Mouse (Mus musculus): Measurements from ENCODE around the gene Gm20388. TPM values are rescaled to one million over a fixed set of nuclear protein-coding genes. Genes with fewer than 3 reads are reported as not detected.

Gene Gm20388
- polyA plus RNA-seq, 1 experiment from 2014 or later: 4.4 TPM

DNA sequence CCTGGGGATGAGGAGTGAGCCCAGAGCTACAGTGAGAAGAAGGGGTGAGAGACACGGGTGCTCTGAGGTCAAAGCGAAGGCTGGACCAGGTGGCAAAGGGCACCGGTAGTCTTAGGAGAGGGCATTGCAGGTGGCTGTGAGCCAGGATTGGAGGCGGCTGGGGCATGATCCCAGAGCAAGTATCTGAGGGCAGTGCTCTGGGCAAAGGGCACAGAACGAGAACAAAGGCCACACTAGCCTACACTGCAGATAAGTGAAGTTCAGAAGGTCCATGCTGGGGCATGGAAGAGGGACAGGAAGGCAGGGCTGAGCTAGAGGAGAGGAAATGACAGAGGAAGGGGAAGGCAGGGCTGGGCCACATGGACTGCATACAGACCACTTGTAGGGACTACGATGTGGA, 531.0 kb downstream of the Gm20388 start:
- 84% methylated on average over 6 of the region's 6 CpGs for WGBS
- no peaks in the 10 kb centered on the region for H3K9me3 ChIP-seq
- H3K4me1 ChIP-seq (replicated peaks): peaks cover 67% of the 10 kb centered on the region
- H3K27ac ChIP-seq: no peak overlapping the region
- H3K4me2 ChIP-seq (replicated peaks): no peak overlapping the region
- H3K27me3 ChIP-seq: peaks cover 11% of the 10 kb centered on the region; the same call in 1 of the 2 replicates
- no peaks in the 10 kb centered on the region for H3K36me3 ChIP-seq
- H3K9ac ChIP-seq (replicated peaks): 0 out of 2 replicates have a peak overlapping the region, but pooled peaks have one; percentile 16
- no peak overlapping the region for H3K4me3 ChIP-seq (replicated peaks)
- ATAC-seq: no peak

DNA sequence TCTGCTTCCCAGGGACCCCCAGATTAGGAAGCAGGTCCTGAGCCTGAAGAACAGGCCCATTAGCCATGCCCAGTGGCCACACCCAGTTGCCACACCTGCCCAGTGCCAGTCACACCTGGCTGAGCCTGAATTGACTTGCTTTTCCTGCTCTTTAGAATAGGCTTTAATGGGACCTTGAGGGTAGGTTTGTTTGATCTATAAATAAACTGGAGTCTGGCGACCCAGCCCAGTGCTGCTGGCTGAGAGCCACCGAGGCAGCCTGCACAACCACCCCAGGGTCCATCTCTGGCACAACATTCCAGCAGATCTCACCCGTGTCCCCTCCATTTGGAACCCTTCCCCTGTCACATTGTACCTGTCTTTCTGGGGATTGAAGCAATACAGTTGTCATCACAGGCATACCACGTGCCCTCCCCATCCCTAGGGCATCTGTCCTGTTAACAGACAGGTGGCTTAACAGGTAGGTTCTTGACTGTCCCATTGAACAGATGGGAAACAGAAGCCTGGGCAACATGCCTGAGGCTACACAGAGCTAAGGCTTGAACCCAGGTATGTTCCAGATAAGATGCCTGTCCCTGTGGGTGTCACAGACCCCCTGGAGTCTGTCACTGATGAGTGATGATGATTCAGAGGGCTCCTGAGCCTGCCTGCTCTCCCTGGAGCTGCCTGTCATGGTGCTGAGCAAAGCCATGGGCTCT, 531.8 kb downstream of the Gm20388 start:
- peaks cover 9% of the 10 kb centered on the region; the same call in 1 of the 2 replicates for H3K27me3 ChIP-seq
- WGBS: 60% methylated on average over 4 of the region's 4 CpGs

DNA sequence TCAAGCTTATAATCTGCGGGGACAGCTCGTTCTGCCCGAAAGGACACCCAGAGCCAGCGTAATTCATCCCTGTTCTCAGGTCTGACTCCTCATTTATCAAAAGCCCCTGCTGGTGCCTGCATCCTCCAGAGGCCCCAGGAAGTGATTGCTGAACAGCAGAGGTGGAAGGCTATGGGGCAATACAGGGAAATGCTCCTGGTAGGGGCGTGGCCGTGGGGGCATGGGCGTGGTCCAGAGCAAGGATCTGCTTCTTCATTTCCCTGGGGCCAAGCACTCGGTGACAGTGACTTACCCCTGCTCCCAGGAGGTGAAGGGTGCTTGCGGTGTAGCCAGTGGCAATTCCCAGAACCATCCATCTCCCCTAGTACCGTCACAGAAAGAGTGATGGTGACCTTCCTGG, 534.6 kb downstream of the Gm20388 start:
- Histone ChIP-seq H3K4me3 (replicated peaks) (no peak overlapping the region), H3K4me2 (replicated peaks) (no peak overlapping the region), H3K27ac (no peak overlapping the region), H3K27me3 (peaks cover 9% of the 10 kb centered on the region; the same call in 1 of the 2 replicates), H3K9me3 (no peaks in the 10 kb centered on the region), H3K9ac (replicated peaks) (no peak overlapping the region), H3K36me3 (no peaks in the 10 kb centered on the region), H3K4me1 (replicated peaks) (peaks cover 60% of the 10 kb centered on the region)
- ATAC-seq: no peak
- 63% methylated on average over 10 of the region's 10 CpGs for WGBS

More for the DNA sequence above, 531.8 kb downstream of the Gm20388 start:
- H3K9ac ChIP-seq (replicated peaks): no peak overlapping the region
- no peak for ATAC-seq
- no peak overlapping the region for H3K27ac ChIP-seq
- peaks cover 60% of the 10 kb centered on the region for H3K4me1 ChIP-seq (replicated peaks)
- no peaks in the 10 kb centered on the region for H3K9me3 ChIP-seq
- H3K4me2 ChIP-seq (replicated peaks): no peak overlapping the region
- no peak overlapping the region for H3K4me3 ChIP-seq (replicated peaks)
- no peaks in the 10 kb centered on the region for H3K36me3 ChIP-seq

DNA sequence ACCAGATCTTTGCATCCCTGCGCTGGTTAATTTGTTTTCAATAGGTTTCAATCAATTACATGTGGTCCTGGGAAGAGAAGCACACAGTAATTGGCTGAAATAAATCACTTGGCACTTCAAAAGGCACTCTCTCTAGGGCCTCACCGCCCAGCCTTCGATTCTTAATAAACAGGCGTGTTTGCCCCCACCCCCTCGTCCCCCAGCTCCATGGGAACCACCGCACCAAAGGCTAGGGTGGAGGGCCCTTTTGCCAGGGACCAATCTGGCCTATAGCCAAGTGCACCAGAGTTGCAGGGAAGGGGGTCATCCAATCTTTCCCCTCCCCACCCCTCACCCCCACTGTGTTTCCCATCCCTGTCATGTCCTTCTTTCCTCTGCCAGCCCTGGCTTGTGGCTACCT, 537.5 kb downstream of the Gm20388 start:
- no peak overlapping the region for H3K9ac ChIP-seq (replicated peaks)
- 18% methylated on average over 6 of the region's 6 CpGs for WGBS
- peaks cover 42% of the 10 kb centered on the region for H3K4me1 ChIP-seq (replicated peaks)
- no peaks in the 10 kb centered on the region for H3K9me3 ChIP-seq
- H3K27me3 ChIP-seq: no peaks in the 10 kb centered on the region
- ATAC-seq: peak; percentile 41; the same call in 1 of the 2 replicates
- no peak overlapping the region for H3K4me3 ChIP-seq (replicated peaks)
- H3K36me3 ChIP-seq: no peaks in the 10 kb centered on the region
- no peak overlapping the region for H3K4me2 ChIP-seq (replicated peaks)
- peak overlapping the region; percentile 44 for H3K27ac ChIP-seq

DNA sequence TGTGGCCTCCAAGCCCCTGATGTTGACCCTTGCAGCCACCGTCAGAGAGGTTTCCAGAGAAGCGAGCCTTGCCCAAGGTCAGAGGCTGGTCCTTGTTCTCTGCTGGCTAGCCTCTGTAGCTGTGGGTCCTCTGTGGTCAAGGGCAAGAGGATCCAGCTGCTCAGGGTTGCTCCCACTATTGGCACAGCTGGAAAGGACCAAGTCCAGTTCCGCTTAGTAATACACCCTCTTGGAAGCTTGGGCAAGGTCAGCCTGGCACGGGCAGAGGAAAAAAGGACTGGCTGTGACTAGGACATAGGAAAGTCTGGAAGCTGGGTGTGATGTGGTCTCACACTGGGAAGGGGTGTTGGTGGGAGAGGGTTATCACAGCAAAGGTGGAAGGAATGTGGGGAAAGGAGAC, 538.5 kb downstream of the Gm20388 start:
- H3K36me3 ChIP-seq: no peaks in the 10 kb centered on the region
- H3K4me1 ChIP-seq (replicated peaks): peaks cover 48% of the 10 kb centered on the region
- no peak for ATAC-seq

DNA sequence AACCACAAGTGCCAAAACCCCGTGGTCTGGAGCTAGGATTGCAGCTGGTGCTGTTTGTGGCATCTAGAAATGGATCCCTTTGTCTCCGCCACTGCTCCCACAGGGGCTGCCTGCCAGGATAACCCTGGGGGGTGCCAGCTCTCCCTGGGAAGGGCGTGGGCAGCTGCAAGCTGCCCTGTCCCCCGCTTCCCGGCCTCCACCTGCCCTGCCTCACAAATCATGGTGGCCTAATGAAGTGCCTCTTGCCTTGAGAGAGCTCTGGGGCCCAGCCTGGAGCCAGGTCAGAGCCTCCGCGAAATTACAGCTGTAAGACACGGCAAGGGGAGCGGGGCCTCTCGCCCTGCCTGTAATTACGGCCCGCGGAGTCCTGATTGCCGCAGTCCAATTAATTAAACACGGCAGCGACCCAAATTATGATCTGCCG, 539.0 kb downstream of the Gm20388 start:
- H3K36me3 ChIP-seq: no peaks in the 10 kb centered on the region
- no peak overlapping the region for H3K4me3 ChIP-seq (replicated peaks)
- WGBS: 14% methylated on average over 17 of the region's 17 CpGs
- no peaks in the 10 kb centered on the region for H3K9me3 ChIP-seq
- ATAC-seq: 0 out of 2 replicates have a peak, but pooled peaks have one; percentile 32
- peak overlapping the region; percentile 39; the same call in 1 of the 2 replicates for H3K9ac ChIP-seq (replicated peaks)
- no peak overlapping the region for H3K4me2 ChIP-seq (replicated peaks)
- H3K27me3 ChIP-seq: no peaks in the 10 kb centered on the region
- peaks cover 53% of the 10 kb centered on the region for H3K4me1 ChIP-seq (replicated peaks)
- peak overlapping the region; percentile 74 for H3K27ac ChIP-seq

More for the DNA sequence above, 538.5 kb downstream of the Gm20388 start:
- 88% methylated on average over 4 of the region's 4 CpGs for WGBS
- no peak overlapping the region for H3K4me3 ChIP-seq (replicated peaks)
- no peak overlapping the region for H3K4me2 ChIP-seq (replicated peaks)
- peak overlapping the region; percentile 74; the same call in 1 of the 2 replicates for H3K27ac ChIP-seq
- no peaks in the 10 kb centered on the region for H3K9me3 ChIP-seq
- H3K9ac ChIP-seq (replicated peaks): no peak overlapping the region
- H3K27me3 ChIP-seq: no peaks in the 10 kb centered on the region

DNA sequence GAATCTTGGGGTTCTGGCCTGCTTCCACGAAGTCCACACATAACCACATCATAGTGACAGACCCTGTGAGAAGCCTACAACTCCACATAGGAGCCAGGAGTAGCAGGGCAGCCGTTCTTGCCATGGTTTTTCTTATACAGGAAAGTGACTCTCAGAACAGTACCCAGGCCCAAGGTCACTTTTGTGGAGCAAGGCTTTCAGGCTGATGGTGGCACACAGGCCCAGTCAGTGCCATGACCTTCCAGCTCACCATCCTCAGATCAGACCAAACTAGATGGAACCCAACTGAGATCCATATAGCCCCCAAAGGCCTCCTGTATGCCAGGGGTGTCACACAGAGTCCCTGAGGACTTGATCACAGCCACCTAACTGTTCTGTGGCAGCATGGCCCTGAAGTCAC, 541.5 kb downstream of the Gm20388 start:
- peaks cover 70% of the 10 kb centered on the region for H3K4me1 ChIP-seq (replicated peaks)
- no peak overlapping the region for H3K9ac ChIP-seq (replicated peaks)
- no peaks in the 10 kb centered on the region for H3K27me3 ChIP-seq
- H3K4me2 ChIP-seq (replicated peaks): no peak overlapping the region
- H3K27ac ChIP-seq: no peak overlapping the region
- no peaks in the 10 kb centered on the region for H3K36me3 ChIP-seq
- ATAC-seq: no peak
- WGBS: 81% methylated on average over 2 of the region's 2 CpGs
- no peaks in the 10 kb centered on the region for H3K9me3 ChIP-seq
- H3K4me3 ChIP-seq (replicated peaks): no peak overlapping the region

DNA sequence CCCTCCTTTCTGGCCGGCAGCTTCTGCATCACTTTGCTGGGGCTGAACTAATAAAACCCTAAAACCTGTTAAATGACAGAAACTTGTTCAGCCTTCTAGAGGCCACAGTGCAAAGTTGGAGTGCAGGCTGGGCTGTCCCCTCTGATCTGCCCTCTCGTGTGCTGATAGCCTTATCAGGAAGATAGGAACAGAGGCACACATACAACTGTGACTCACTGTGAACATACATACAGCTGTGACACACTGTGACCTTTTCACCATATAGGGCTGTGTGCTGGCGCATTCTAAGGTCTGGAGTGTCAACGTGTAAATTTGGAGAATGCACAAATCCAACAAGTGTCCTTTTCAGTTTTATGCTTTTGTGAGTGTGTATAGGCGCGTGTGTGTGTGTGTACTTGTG, 543.8 kb downstream of the Gm20388 start:
- WGBS: 88% methylated on average over 6 of the region's 6 CpGs

DNA sequence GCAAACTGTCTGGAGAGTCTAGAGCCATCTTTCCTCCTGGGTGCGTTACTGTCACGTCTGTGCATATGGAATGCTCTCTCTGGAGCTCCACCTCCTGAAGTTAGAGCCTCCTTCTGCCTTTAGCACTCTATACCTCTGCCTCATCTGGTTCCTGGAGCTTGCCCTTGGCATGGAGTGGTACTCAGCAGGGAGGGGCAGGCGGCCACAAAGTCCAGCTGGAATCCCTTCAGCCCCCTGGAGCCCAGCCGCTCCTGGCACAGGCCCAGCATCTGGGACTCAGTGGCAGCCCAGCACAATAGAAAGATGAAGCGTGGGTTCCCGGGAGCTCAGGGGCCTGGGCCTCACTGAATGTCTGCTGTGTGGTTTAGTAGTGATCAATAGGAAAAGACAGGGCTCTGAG, 549.7 kb downstream of the Gm20388 start:
- H3K27me3 ChIP-seq: no peaks in the 10 kb centered on the region
- H3K27ac ChIP-seq: peak overlapping the region; percentile 77
- H3K9ac ChIP-seq (replicated peaks): peak overlapping the region; percentile 46; the same call in 1 of the 2 replicates
- no peaks in the 10 kb centered on the region for H3K36me3 ChIP-seq
- peak; percentile 31 for ATAC-seq
- no peak overlapping the region for H3K4me3 ChIP-seq (replicated peaks)
- H3K4me1 ChIP-seq (replicated peaks): peaks cover 79% of the 10 kb centered on the region
- H3K9me3 ChIP-seq: no peaks in the 10 kb centered on the region
- WGBS: 19% methylated on average over 6 of the region's 6 CpGs
- 0 out of 2 replicates have a peak overlapping the region, but pooled peaks have one; percentile 1 for H3K4me2 ChIP-seq (replicated peaks)

More for the DNA sequence above, 543.8 kb downstream of the Gm20388 start:
- Histone ChIP-seq H3K9me3 (no peaks in the 10 kb centered on the region), H3K4me2 (replicated peaks) (no peak overlapping the region), H3K27ac (no peak overlapping the region), H3K27me3 (no peaks in the 10 kb centered on the region), H3K36me3 (no peaks in the 10 kb centered on the region), H3K9ac (replicated peaks) (no peak overlapping the region), H3K4me3 (replicated peaks) (no peak overlapping the region), H3K4me1 (replicated peaks) (peaks cover 66% of the 10 kb centered on the region)
- no peak for ATAC-seq

DNA sequence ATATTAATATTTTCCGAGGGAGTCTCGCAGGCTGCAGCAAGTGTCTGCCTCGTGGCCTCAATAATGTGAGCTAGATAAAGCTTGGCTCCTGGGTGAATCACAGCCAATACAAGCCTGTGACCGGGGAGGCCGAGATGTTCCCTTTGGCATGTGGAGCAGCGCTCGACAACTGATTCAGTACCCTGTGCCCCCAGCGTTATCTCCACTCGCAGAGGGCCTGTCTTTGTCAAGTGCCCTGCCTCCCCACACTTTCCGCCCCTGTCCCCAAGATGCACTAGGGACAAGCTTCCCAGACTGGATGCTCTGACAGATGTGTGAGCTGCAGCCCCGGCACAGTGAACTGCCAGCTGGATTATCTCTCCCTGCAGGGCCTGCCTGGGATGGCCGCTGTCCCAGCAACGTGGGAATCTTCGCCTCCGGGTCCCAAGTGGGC, 551.5 kb downstream of the Gm20388 start:
- whole genome bisulfite sequencing: 17% methylated on average over 15 of the region's 15 CpGs
- Histone ChIP-seq H3K27me3 (peaks cover 4% of the 10 kb centered on the region; the same call in 1 of the 2 replicates), H3K36me3 (no peaks in the 10 kb centered on the region), H3K4me2 (replicated peaks) (no peak overlapping the region), H3K9me3 (no peaks in the 10 kb centered on the region), H3K4me1 (replicated peaks) (peaks cover 80% of the 10 kb centered on the region), H3K9ac (replicated peaks) (peak overlapping the region; percentile 1; the same call in 1 of the 2 replicates), H3K4me3 (replicated peaks) (no peak overlapping the region), H3K27ac (peak overlapping the region; percentile 77)
- ATAC-seq: peak; percentile 38

DNA sequence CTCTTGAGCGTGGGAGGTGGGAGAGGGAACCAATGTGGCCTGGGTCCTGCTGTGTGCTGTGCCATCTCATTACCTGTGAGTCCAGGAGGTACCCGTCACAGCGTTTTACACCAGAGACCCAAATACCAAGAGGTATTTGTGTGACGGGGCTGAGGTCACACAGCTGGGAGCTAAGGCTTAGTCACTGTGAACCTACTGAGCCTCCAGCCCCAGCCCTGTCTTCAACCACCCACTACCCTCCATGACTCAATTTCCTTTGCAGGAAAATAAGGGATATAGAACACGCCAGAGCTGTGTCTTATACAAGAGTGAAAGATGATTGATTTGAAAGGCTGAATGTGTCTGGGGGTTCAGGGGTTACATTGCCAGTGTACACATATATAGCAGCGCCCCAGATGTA, 552.0 kb downstream of the Gm20388 start:
- no peak; the same call in 1 of the 2 replicates for ATAC-seq
- H3K9me3 ChIP-seq: no peaks in the 10 kb centered on the region
- peaks cover 5% of the 10 kb centered on the region; the same call in 1 of the 2 replicates for H3K27me3 ChIP-seq
- H3K4me1 ChIP-seq (replicated peaks): peaks cover 83% of the 10 kb centered on the region
- peak overlapping the region; percentile 77 for H3K27ac ChIP-seq
- no peak overlapping the region for H3K4me3 ChIP-seq (replicated peaks)
- 71% methylated on average over 6 of the region's 6 CpGs for WGBS
- H3K4me2 ChIP-seq (replicated peaks): no peak overlapping the region
- no peaks in the 10 kb centered on the region for H3K36me3 ChIP-seq
- H3K9ac ChIP-seq (replicated peaks): peak overlapping the region; percentile 1; the same call in 1 of the 2 replicates

DNA sequence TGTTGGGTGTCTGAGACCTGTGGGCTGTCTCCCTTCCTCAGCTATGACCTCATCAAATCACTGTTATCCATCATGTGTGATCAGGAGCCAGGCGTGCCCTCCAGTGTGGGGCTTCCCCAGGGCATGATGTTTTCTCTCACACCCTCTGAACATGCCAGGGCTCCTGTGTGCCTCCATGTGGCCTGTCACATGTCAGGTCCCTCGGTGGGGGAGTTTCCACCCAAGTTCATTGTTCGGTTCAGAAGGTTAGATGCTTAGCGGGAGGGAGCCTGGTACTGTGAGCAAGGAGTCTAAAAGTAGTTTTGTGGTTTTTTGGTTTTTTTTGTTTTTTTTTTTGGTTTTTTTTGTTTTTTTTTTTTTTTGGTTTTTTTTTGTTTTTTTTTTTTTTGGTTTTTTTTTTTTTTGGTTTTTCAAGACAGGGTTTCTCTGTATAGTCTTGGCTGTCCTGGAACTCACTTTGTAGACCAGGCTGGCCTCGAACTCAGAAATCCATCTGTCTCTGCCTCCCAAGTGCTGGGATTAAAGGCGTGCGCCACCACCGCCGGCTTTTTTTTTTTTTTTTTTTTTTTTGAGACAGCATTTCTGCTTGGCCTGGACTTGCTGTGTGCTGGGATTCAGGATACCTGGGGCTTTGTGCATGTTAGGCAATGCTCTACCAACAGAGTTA, 553.4 kb downstream of the Gm20388 start:
- peaks cover 5% of the 10 kb centered on the region; the same call in 1 of the 2 replicates for H3K27me3 ChIP-seq
- H3K4me1 ChIP-seq (replicated peaks): peaks cover 81% of the 10 kb centered on the region
- 95% methylated on average over 9 of the region's 9 CpGs for WGBS
- no peaks in the 10 kb centered on the region for H3K9me3 ChIP-seq
- no peak overlapping the region for H3K4me2 ChIP-seq (replicated peaks)
- no peaks in the 10 kb centered on the region for H3K36me3 ChIP-seq
- ATAC-seq: no peak
- H3K4me3 ChIP-seq (replicated peaks): no peak overlapping the region
- no peak overlapping the region for H3K27ac ChIP-seq
- no peak overlapping the region for H3K9ac ChIP-seq (replicated peaks)

All from midbrain, embryonic 13.5 days (tissue).